Comparison of ENCODE assay signal across 24 mouse cellular contexts in the genomic region with DNA sequence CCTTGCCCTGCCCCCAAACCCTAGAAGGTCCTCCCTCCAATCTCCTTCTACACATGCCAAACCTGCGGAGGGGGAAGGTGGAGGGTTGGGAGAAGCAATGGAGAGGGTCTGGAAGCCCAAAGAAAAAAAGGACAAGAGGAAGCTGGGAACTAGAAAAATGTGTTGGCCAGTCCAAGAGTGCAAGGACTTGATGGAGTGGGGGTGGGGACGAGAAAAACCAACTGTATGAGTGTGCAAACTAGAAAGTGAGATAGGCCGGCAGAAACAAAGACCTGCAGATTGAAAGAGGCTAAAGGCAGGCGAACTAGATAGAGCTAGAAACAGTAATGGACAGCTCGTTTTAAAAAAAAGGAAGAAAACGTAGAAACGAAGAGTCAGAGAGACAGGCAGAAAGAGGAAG. TPM values are rescaled to one million over a fixed set of nuclear protein-coding genes. Genes with fewer than 3 reads are reported as not detected.
DNase-seq lines count a peak whose midpoint lies in the region; ATAC-seq and TF ChIP-seq lines count a peak whose summit lies in the region.
"Had no signal": no experiment of that assay in that cellular context is flagged by ENCODE, and none has a peak within 500 bp of the region (broad histone marks: within the 10 kb centered on the region; RNA-seq: fewer than 3 reads in every experiment).

No protein-coding gene starts in this region.

- peaks cover 99% of the 10 kb centered on the region for H3K27me3 ChIP-seq in kidney, embryonic 16.5 days (ENCODE audit: insufficient read depth, low read length)
- H3K27me3 ChIP-seq in lung, postnatal 0 days (replicated peaks; ENCODE audit: insufficient read depth, low read length): peaks cover 29% of the 10 kb centered on the region; the same call in 1 of the 2 replicates

- DNase-seq in kidney, postnatal 10 days: peak; percentile 4
- peak; percentile 29 for DNase-seq in lung, postnatal 0 days (ENCODE audit: low spot score)
- no peak for DNase-seq in lung, postnatal 10 days
- peak; percentile 36 for DNase-seq in lung, postnatal 25 days (ENCODE audit: low spot score)
- no peak for DNase-seq in urinary bladder, adult 18-20 months (ENCODE audit: low spot score in 2 of 2)
- DNase-seq: adrenal gland, adult 8-10 months; cerebellum, adult 2 months; cerebellum, postnatal 14 days; forebrain, postnatal 0 days; gastrocnemius, postnatal 14 days; heart, postnatal 36 days had no signal

- peaks cover 20% of the 10 kb centered on the region for H3K4me1 ChIP-seq in kidney, embryonic 16.5 days (ENCODE audit: insufficient read depth, low read length)
- peaks cover 5% of the 10 kb centered on the region; the same call in 1 of the 2 replicates for H3K4me1 ChIP-seq in lung, postnatal 0 days (ENCODE audit: insufficient read depth, low read depth, low read length)

- no peak for ATAC-seq in kidney, embryonic 16.5 days (ENCODE audit: low FRiP score, low TSS enrichment)
- ATAC-seq in lung, postnatal 0 days: no peak
- no peak for ATAC-seq in erythroid progenitor cell, adult 5-6 weeks (replicated peaks; ENCODE audit: low FRiP score, poor library complexity, severe bottlenecking)
- ATAC-seq: CD4-positive, CD25-positive, alpha-beta regulatory T cell, adult 4 months had no signal

- H3K4me3 ChIP-seq in kidney, embryonic 16.5 days (ENCODE audit: low read length): no peak overlapping the region
- H3K4me3 ChIP-seq in lung, postnatal 0 days (ENCODE audit: low read depth, low read length): peak overlapping the region; percentile 10; the same call in 1 of the 2 replicates

- no peak overlapping the region for H3K4me2 ChIP-seq in kidney, embryonic 16.5 days (replicated peaks; ENCODE audit: low read depth, low read length)
- H3K4me2 ChIP-seq in lung, postnatal 0 days (replicated peaks; ENCODE audit: low read depth, low read length): peak overlapping the region; percentile 61

- 0 out of 2 replicates have a peak, but pooled peaks cover 3% of the 10 kb centered on the region for H3K9me3 ChIP-seq in kidney, embryonic 16.5 days (ENCODE audit: low read length)
- no peaks in the 10 kb centered on the region for H3K9me3 ChIP-seq in lung, postnatal 0 days (ENCODE audit: low read length)
- H3K9me3 ChIP-seq: forebrain, embryonic 13.5 days; G1E; heart, embryonic 13.5 days had no signal

- TF ChIP-seq CTCF in lung, postnatal 0 days (IDR thresholded peaks at IDR 0.05): no peak

- no peak overlapping the region for H3K27ac ChIP-seq in kidney, embryonic 16.5 days (ENCODE audit: low read length)
- H3K27ac ChIP-seq in lung, postnatal 0 days (ENCODE audit: low read length): peak overlapping the region; percentile 72
- H3K27ac ChIP-seq: forebrain, embryonic 13.5 days; heart, embryonic 13.5 days; hindbrain, postnatal 0 days had no signal

- no peaks in the 10 kb centered on the region for H3K36me3 ChIP-seq in kidney, embryonic 16.5 days (ENCODE audit: insufficient read depth, low read length)
- no peaks in the 10 kb centered on the region for H3K36me3 ChIP-seq in lung, postnatal 0 days (ENCODE audit: insufficient read depth, low read length)
- H3K36me3 ChIP-seq: G1E; heart, embryonic 13.5 days had no signal

- no peak overlapping the region for H3K9ac ChIP-seq in kidney, embryonic 16.5 days (replicated peaks; ENCODE audit: low read length)
- H3K9ac ChIP-seq in lung, postnatal 0 days (replicated peaks; ENCODE audit: low read depth): peak overlapping the region; percentile 66; the same call in 1 of the 2 replicates

- TF ChIP-seq EP300 in lung, postnatal 0 days (IDR thresholded peaks at IDR 0.05): no peak

- 21% methylated on average over 7 of the region's 7 CpGs for WGBS in kidney, embryonic 16.5 days
- WGBS in lung, postnatal 0 days: 22% methylated on average over 7 of the region's 7 CpGs

RNA-seq across cellular contexts. Expression of a gene that starts 0.9 kb away (rescaled TPM):
- polyA plus RNA-seq in kidney, embryonic 16.5 days (2015; fragmentation: Nextera tagmentation; extraction: Ambion mirVana): 3.7 and 5.0 TPM in 2 replicates
- polyA plus RNA-seq in lung, postnatal 0 days (2015; fragmentation: Nextera tagmentation; extraction: Ambion mirVana): 551 and 593 TPM in 2 replicates
- total RNA-seq in erythroid progenitor cell, adult 5-6 weeks (2015; ENCODE audit: low replicate concordance): not detected in 2 replicates
- not detected in 2 replicates for total RNA-seq in erythroid progenitor cell, adult 5-6 weeks (2017; ENCODE audit: low replicate concordance)
- total RNA-seq: gastrocnemius, postnatal 14 days; heart, postnatal 36 days had no signal
- polyA plus RNA-seq: CD4-positive, CD25-positive, alpha-beta regulatory T cell, adult 4 months; G1E had no signal

RNA-seq across cellular contexts. Expression of a gene that starts 10.8 kb away (rescaled TPM):
- polyA plus RNA-seq in kidney, embryonic 16.5 days (2015; fragmentation: Nextera tagmentation; extraction: Ambion mirVana): 109 and 159 TPM in 2 replicates
- polyA plus RNA-seq in lung, postnatal 0 days (2015; fragmentation: Nextera tagmentation; extraction: Ambion mirVana): not detected in 2 replicates
- not detected in 2 replicates for total RNA-seq in erythroid progenitor cell, adult 5-6 weeks (2015; ENCODE audit: low replicate concordance)
- total RNA-seq in erythroid progenitor cell, adult 5-6 weeks (2017; ENCODE audit: low replicate concordance): not detected in 2 replicates
- total RNA-seq: forebrain, postnatal 0 days; gastrocnemius, adult 18-20 months; gastrocnemius, postnatal 14 days; heart, adult 8-10 months; heart, postnatal 36 days; hindbrain, postnatal 0 days had no signal
- polyA plus RNA-seq: CD4-positive, CD25-positive, alpha-beta regulatory T cell, adult 4 months; forebrain, embryonic 13.5 days; forebrain, postnatal 0 days; G1E; heart, embryonic 13.5 days; heart, postnatal 0 days; hindbrain, embryonic 11.5 days; intestine, embryonic 14.5 days had no signal

RNA-seq across cellular contexts. Expression of a gene that starts 11.5 kb away (rescaled TPM):
- 0.10 TPM in 1 of 2 replicates, not detected in the other for polyA plus RNA-seq in kidney, embryonic 16.5 days (2015; fragmentation: Nextera tagmentation; extraction: Ambion mirVana)
- not detected in 2 replicates for polyA plus RNA-seq in lung, postnatal 0 days (2015; fragmentation: Nextera tagmentation; extraction: Ambion mirVana)
- total RNA-seq in erythroid progenitor cell, adult 5-6 weeks (2015; ENCODE audit: low replicate concordance): not detected in 2 replicates
- not detected in 2 replicates for total RNA-seq in erythroid progenitor cell, adult 5-6 weeks (2017; ENCODE audit: low replicate concordance)
- total RNA-seq: adrenal gland, adult 8-10 months; adrenal gland, postnatal 36 days; forebrain, postnatal 0 days; G1E; gastrocnemius, adult 18-20 months; gastrocnemius, postnatal 14 days; heart, postnatal 36 days had no signal
- polyA plus RNA-seq: CD4-positive, CD25-positive, alpha-beta regulatory T cell, adult 4 months; forebrain, embryonic 13.5 days; forebrain, postnatal 0 days; G1E; heart, embryonic 13.5 days; heart, postnatal 0 days; intestine, embryonic 14.5 days had no signal

Comparison
In these comparisons a context has a peak if more than half of its experiments do, and no peak if none do; other contexts are left out.
1. DNase-seq: peak in kidney, postnatal 10 days (single experiment), lung, postnatal 0 days (single experiment) and lung, postnatal 25 days (single experiment); none in lung, postnatal 10 days (single experiment) and urinary bladder, adult 18-20 months (0 of 2).
2. RNA of a gene that starts 0.9 kb away (polyA plus RNA-seq): 551 to 593 TPM in lung, postnatal 0 days; 3.7 to 5.0 TPM in kidney, embryonic 16.5 days; every median in the first group is over 10 times any median in the second.
3. RNA of a gene that starts 10.8 kb away (polyA plus RNA-seq): 109 to 159 TPM in kidney, embryonic 16.5 days; not detected in lung, postnatal 0 days; every median in the first group is over 100 times any median in the second.